Mouse (Mus musculus) liver, adult 2 months (tissue): ENCODE measurements around the gene Sdr42e1.

ENCODE experiments used
- CTCF ChIP-seq: fragments of 200-500 bp; IDR thresholded peaks from 2 replicates; pipeline ENCODE4 v1.5.1; 2011; ENCODE audit warnings: low read depth, low read length, control low read depth
- POLR2A ChIP-seq: fragments of 200-500 bp; IDR thresholded peaks from 2 replicates; pipeline ENCODE4 v1.6.1; 2011; ENCODE audit warnings: low read length, control low read depth; ENCODE audit not compliant: insufficient read depth; ENCODE audit errors: extremely low read depth

- TF ChIP-seq CTCF (no peak), POLR2A (no peak)
Observed at GRCm38 (mm10) chr8:117695636-117696035, 22.1 kb upstream of the Sdr42e1 start.
